Mouse (Mus musculus): Measurements from ENCODE around the gene Apba3. TPM values are rescaled to one million over a fixed set of nuclear protein-coding genes. Genes with fewer than 3 reads are reported as not detected.

The Apba3 gene
- polyA plus RNA-seq, 1 experiment from 2014 or later: 39.0 TPM

GRCm38 (mm10) chr10:81245166-81245565 is 21.6 kb upstream of the Apba3 start:
- Histone ChIP-seq H3K4me2 (ENCODE audit: low read depth) (no peak overlapping the region), H3K27me3 (ENCODE audit: control insufficient read depth, insufficient read depth, low read length) (peaks cover 4% of the 10 kb centered on the region), H3K4me3 (ENCODE audit: low read depth, low read length) (no peak overlapping the region), H3K9ac (ENCODE audit: low read length) (no peak overlapping the region), H3K36me3 (ENCODE audit: control insufficient read depth, insufficient read depth, low read length) (no peaks in the 10 kb centered on the region), H3K9me3 (ENCODE audit: control insufficient read depth, low read length) (no peaks in the 10 kb centered on the region), H3K4me1 (ENCODE audit: control insufficient read depth, insufficient read depth, low read length) (peaks cover under 1% of the 10 kb centered on the region; the same call in 1 of the 2 replicates), H3K27ac (ENCODE audit: low read depth, low read length) (no peak overlapping the region)
- 92% methylated on average over 6 of the region's 6 CpGs for WGBS
- DNase-seq (ENCODE audit: low spot score): no peak
- no peak for ATAC-seq (ENCODE audit: insufficient read depth, low FRiP score, low TSS enrichment)

GRCm38 (mm10) chr10:81247804-81248203 is 19.0 kb upstream of the Apba3 start:
- no peak for DNase-seq (ENCODE audit: low spot score)
- 95% methylated on average over 2 of the region's 2 CpGs for WGBS
- Histone ChIP-seq H3K36me3 (ENCODE audit: control insufficient read depth, insufficient read depth, low read length) (no peaks in the 10 kb centered on the region), H3K4me2 (ENCODE audit: low read depth) (no peak overlapping the region), H3K27ac (ENCODE audit: low read depth, low read length) (no peak overlapping the region), H3K9ac (ENCODE audit: low read length) (no peak overlapping the region), H3K4me3 (ENCODE audit: low read depth, low read length) (no peak overlapping the region), H3K9me3 (ENCODE audit: control insufficient read depth, low read length) (no peaks in the 10 kb centered on the region), H3K27me3 (ENCODE audit: control insufficient read depth, insufficient read depth, low read length) (peaks cover 19% of the 10 kb centered on the region; the same call in 1 of the 2 replicates), H3K4me1 (ENCODE audit: control insufficient read depth, insufficient read depth, low read length) (no peaks in the 10 kb centered on the region; the same call in 1 of the 2 replicates)
- ATAC-seq (ENCODE audit: insufficient read depth, low FRiP score, low TSS enrichment): no peak

- no peaks in the 10 kb centered on the region for H3K9me3 ChIP-seq (ENCODE audit: control insufficient read depth, low read length)
- no peak overlapping the region for H3K27ac ChIP-seq (ENCODE audit: low read depth, low read length)
- no peaks in the 10 kb centered on the region; the same call in 1 of the 2 replicates for H3K4me1 ChIP-seq (ENCODE audit: control insufficient read depth, insufficient read depth, low read length)
- no peak for DNase-seq (ENCODE audit: low spot score)
- peaks cover 28% of the 10 kb centered on the region for H3K27me3 ChIP-seq (ENCODE audit: control insufficient read depth, insufficient read depth, low read length)
- no peaks in the 10 kb centered on the region for H3K36me3 ChIP-seq (ENCODE audit: control insufficient read depth, insufficient read depth, low read length)
- H3K9ac ChIP-seq (ENCODE audit: low read length): no peak overlapping the region
- 82% methylated on average over 8 of the region's 8 CpGs for WGBS
- H3K4me3 ChIP-seq (ENCODE audit: low read depth, low read length): no peak overlapping the region
- no peak for ATAC-seq (ENCODE audit: insufficient read depth, low FRiP score, low TSS enrichment)
- no peak overlapping the region for H3K4me2 ChIP-seq (ENCODE audit: low read depth)
Measured at GRCm38 (mm10) chr10:81249442-81249841, 17.3 kb upstream of the Apba3 start.

- 7% methylated on average over 42 of the region's 44 CpGs for WGBS
- 0 out of 2 replicates have a peak within 1 kb of the TSS, but pooled peaks have one; percentile 3 for H3K4me3 ChIP-seq (ENCODE audit: low read depth, low read length)
- ATAC-seq (ENCODE audit: insufficient read depth, low FRiP score, low TSS enrichment) (peak; percentile 54), DNase-seq (ENCODE audit: low spot score) (peak; percentile 78)
- no peak within 1 kb of the TSS for H3K27ac ChIP-seq (ENCODE audit: low read depth, low read length)
- no peaks in the 10 kb centered on the region for H3K36me3 ChIP-seq (ENCODE audit: control insufficient read depth, insufficient read depth, low read length)
- 0 out of 2 replicates have a peak within 1 kb of the TSS, but pooled peaks have one; percentile 2 for H3K9ac ChIP-seq (ENCODE audit: low read length)
- H3K4me2 ChIP-seq (ENCODE audit: low read depth): peak within 1 kb of the TSS; percentile 30
- peaks cover 42% of the 10 kb centered on the region for H3K27me3 ChIP-seq (ENCODE audit: control insufficient read depth, insufficient read depth, low read length)
- peaks cover 4% of the 10 kb centered on the region; the same call in 1 of the 2 replicates for H3K4me1 ChIP-seq (ENCODE audit: control insufficient read depth, insufficient read depth, low read length)
- H3K9me3 ChIP-seq (ENCODE audit: control insufficient read depth, low read length): no peaks in the 10 kb centered on the region
Measured at GRCm38 (mm10) chr10:81252424-81253419, 14.0 kb upstream of the Apba3 start, which contains the start of gene Matk. Gene Matk (plus strand): TSS chr10:81252935.

- ATAC-seq (ENCODE audit: insufficient read depth, low FRiP score, low TSS enrichment): no peak
- Histone ChIP-seq H3K4me1 (ENCODE audit: control insufficient read depth, insufficient read depth, low read length) (peaks cover 6% of the 10 kb centered on the region; the same call in 1 of the 2 replicates), H3K27ac (ENCODE audit: low read depth, low read length) (no peak overlapping the region), H3K4me3 (ENCODE audit: low read depth, low read length) (no peak overlapping the region), H3K4me2 (ENCODE audit: low read depth) (no peak overlapping the region), H3K9me3 (ENCODE audit: control insufficient read depth, low read length) (no peaks in the 10 kb centered on the region), H3K27me3 (ENCODE audit: control insufficient read depth, insufficient read depth, low read length) (peaks cover 59% of the 10 kb centered on the region), H3K36me3 (ENCODE audit: control insufficient read depth, insufficient read depth, low read length) (no peaks in the 10 kb centered on the region), H3K9ac (ENCODE audit: low read length) (no peak overlapping the region)
- 73% methylated on average over 1 of the region's 1 CpGs for WGBS
- no peak for DNase-seq (ENCODE audit: low spot score)
Measured at GRCm38 (mm10) chr10:81254886-81255285, 11.9 kb upstream of the Apba3 start.

- H3K27ac ChIP-seq (ENCODE audit: low read depth, low read length): no peak overlapping the region
- H3K36me3 ChIP-seq (ENCODE audit: control insufficient read depth, insufficient read depth, low read length): no peaks in the 10 kb centered on the region
- H3K4me3 ChIP-seq (ENCODE audit: low read depth, low read length): peak overlapping the region; percentile 31
- peak; percentile 43 for DNase-seq (ENCODE audit: low spot score)
- H3K9ac ChIP-seq (ENCODE audit: low read length): peak overlapping the region; percentile 41
- 3% methylated on average over 62 of the region's 62 CpGs for WGBS
- peaks cover 6% of the 10 kb centered on the region; the same call in 1 of the 2 replicates for H3K4me1 ChIP-seq (ENCODE audit: control insufficient read depth, insufficient read depth, low read length)
- no peaks in the 10 kb centered on the region for H3K9me3 ChIP-seq (ENCODE audit: control insufficient read depth, low read length)
- no peak for ATAC-seq (ENCODE audit: insufficient read depth, low FRiP score, low TSS enrichment)
- H3K4me2 ChIP-seq (ENCODE audit: low read depth): peak overlapping the region; percentile 56
- H3K27me3 ChIP-seq (ENCODE audit: control insufficient read depth, insufficient read depth, low read length): peaks cover 44% of the 10 kb centered on the region
Measured at GRCm38 (mm10) chr10:81257158-81258039, 9.4 kb upstream of the Apba3 start.

GRCm38 (mm10) chr10:81259225-81259884 is 7.4 kb upstream of the Apba3 start:
- Histone ChIP-seq H3K27ac (ENCODE audit: low read depth, low read length) (no peak overlapping the region), H3K4me2 (ENCODE audit: low read depth) (no peak overlapping the region), H3K4me3 (ENCODE audit: low read depth, low read length) (no peak overlapping the region), H3K4me1 (ENCODE audit: control insufficient read depth, insufficient read depth, low read length) (peaks cover 6% of the 10 kb centered on the region; the same call in 1 of the 2 replicates), H3K9me3 (ENCODE audit: control insufficient read depth, low read length) (no peaks in the 10 kb centered on the region), H3K36me3 (ENCODE audit: control insufficient read depth, insufficient read depth, low read length) (peaks cover 3% of the 10 kb centered on the region), H3K9ac (ENCODE audit: low read length) (no peak overlapping the region), H3K27me3 (ENCODE audit: control insufficient read depth, insufficient read depth, low read length) (peaks cover 31% of the 10 kb centered on the region)
- ATAC-seq (ENCODE audit: insufficient read depth, low FRiP score, low TSS enrichment): no peak
- no peak for DNase-seq (ENCODE audit: low spot score)
- 39% methylated on average over 21 of the region's 21 CpGs for WGBS

GRCm38 (mm10) chr10:81261025-81261424 is 5.7 kb upstream of the Apba3 start:
- 91% methylated on average over 4 of the region's 4 CpGs for WGBS
- Histone ChIP-seq H3K27me3 (ENCODE audit: control insufficient read depth, insufficient read depth, low read length) (peaks cover 31% of the 10 kb centered on the region), H3K9ac (ENCODE audit: low read length) (no peak overlapping the region), H3K36me3 (ENCODE audit: control insufficient read depth, insufficient read depth, low read length) (peaks cover 6% of the 10 kb centered on the region), H3K4me1 (ENCODE audit: control insufficient read depth, insufficient read depth, low read length) (peaks cover 9% of the 10 kb centered on the region), H3K9me3 (ENCODE audit: control insufficient read depth, low read length) (no peaks in the 10 kb centered on the region), H3K4me2 (ENCODE audit: low read depth) (no peak overlapping the region), H3K27ac (ENCODE audit: low read depth, low read length) (no peak overlapping the region), H3K4me3 (ENCODE audit: low read depth, low read length) (no peak overlapping the region)
- DNase-seq (ENCODE audit: low spot score): no peak
- ATAC-seq (ENCODE audit: insufficient read depth, low FRiP score, low TSS enrichment): no peak

Measured in neural tube, embryonic 11.5 days (tissue).